Mouse (Mus musculus): Measurements from ENCODE around the gene Tdrd5. TPM values are rescaled to one million over a fixed set of nuclear protein-coding genes. Genes with fewer than 3 reads are reported as not detected.
"Not testable (repeated sequence)": the region's sequence is repeated elsewhere in the genome, so short reads cannot be mapped to it uniquely, and the experiment has no call there.

The Tdrd5 gene
- polyA plus RNA-seq, 1 experiment from 2014 or later, result 2.7 TPM

- Histone ChIP-seq H3K27me3 (ENCODE audit: control insufficient read depth, insufficient read depth, low read length) (peaks cover 29% of the 10 kb centered on the region), H3K9ac (replicated peaks; ENCODE audit: low read depth, low read length) (no peak overlapping the region), H3K4me2 (ENCODE audit: low read depth, low read length) (no peak overlapping the region), H3K27ac (ENCODE audit: low read depth, low read length) (no peak overlapping the region), H3K4me3 (ENCODE audit: low read depth, low read length) (no peak overlapping the region), H3K4me1 (ENCODE audit: control insufficient read depth, insufficient read depth, low read length) (no peaks in the 10 kb centered on the region), H3K9me3 (ENCODE audit: control insufficient read depth, low read length) (no peaks in the 10 kb centered on the region), H3K36me3 (ENCODE audit: control insufficient read depth, insufficient read depth, low read length) (no peaks in the 10 kb centered on the region)
- no peak for ATAC-seq (ENCODE audit: low read depth)
- 77% methylated on average over 1 of the region's 1 CpGs for WGBS
Observed at GRCm38 (mm10) chr1:156308595-156308994, 5.1 kb upstream of the Tdrd5 start.

GRCm38 (mm10) chr1:156290016-156290415 lies 13.4 kb downstream of the Tdrd5 start:
- Histone ChIP-seq H3K27me3 (ENCODE audit: control insufficient read depth, insufficient read depth, low read length) (no peaks in the 10 kb centered on the region), H3K9ac (replicated peaks; ENCODE audit: low read depth, low read length) (no peak overlapping the region), H3K4me1 (ENCODE audit: control insufficient read depth, insufficient read depth, low read length) (no peaks in the 10 kb centered on the region), H3K36me3 (ENCODE audit: control insufficient read depth, insufficient read depth, low read length) (no peaks in the 10 kb centered on the region), H3K4me2 (ENCODE audit: low read depth, low read length) (no peak overlapping the region), H3K4me3 (ENCODE audit: low read depth, low read length) (no peak overlapping the region), H3K9me3 (ENCODE audit: control insufficient read depth, low read length) (no peaks in the 10 kb centered on the region), H3K27ac (ENCODE audit: low read depth, low read length) (no peak overlapping the region)
- no peak for ATAC-seq (ENCODE audit: low read depth)
- 94% methylated on average over 6 of the region's 6 CpGs for WGBS

- not testable (repeated sequence) for H3K36me3 ChIP-seq (ENCODE audit: control insufficient read depth, insufficient read depth, low read length); H3K4me3 ChIP-seq (ENCODE audit: low read depth, low read length); H3K9me3 ChIP-seq (ENCODE audit: control insufficient read depth, low read length); H3K4me2 ChIP-seq (ENCODE audit: low read depth, low read length); H3K9ac ChIP-seq (replicated peaks; ENCODE audit: low read depth, low read length); H3K27ac ChIP-seq (ENCODE audit: low read depth, low read length); H3K27me3 ChIP-seq (ENCODE audit: control insufficient read depth, insufficient read depth, low read length); H3K4me1 ChIP-seq (ENCODE audit: control insufficient read depth, insufficient read depth, low read length); ATAC-seq (ENCODE audit: low read depth)
- 71% methylated on average over 9 of the region's 10 CpGs for WGBS
Observed at GRCm38 (mm10) chr1:156289222-156289587, 14.3 kb downstream of the Tdrd5 start.

- H3K4me1 ChIP-seq (ENCODE audit: control insufficient read depth, insufficient read depth, low read length), result no peaks in the 10 kb centered on the region
- H3K27me3 ChIP-seq (ENCODE audit: control insufficient read depth, insufficient read depth, low read length), result no peaks in the 10 kb centered on the region
- 80% methylated on average over 9 of the region's 9 CpGs for WGBS
- ATAC-seq (ENCODE audit: low read depth), result no peak
- H3K36me3 ChIP-seq (ENCODE audit: control insufficient read depth, insufficient read depth, low read length), result no peaks in the 10 kb centered on the region
- H3K4me2 ChIP-seq (ENCODE audit: low read depth, low read length), result no peak overlapping the region
- no peak overlapping the region for H3K9ac ChIP-seq (replicated peaks; ENCODE audit: low read depth, low read length)
- no peaks in the 10 kb centered on the region for H3K9me3 ChIP-seq (ENCODE audit: control insufficient read depth, low read length)
- no peak overlapping the region for H3K27ac ChIP-seq (ENCODE audit: low read depth, low read length)
- H3K4me3 ChIP-seq (ENCODE audit: low read depth, low read length), result no peak overlapping the region
Observed at GRCm38 (mm10) chr1:156288556-156289221, 14.8 kb downstream of the Tdrd5 start.

GRCm38 (mm10) chr1:156285541-156285896 lies 17.9 kb downstream of the Tdrd5 start:
- Histone ChIP-seq H3K4me3 (ENCODE audit: low read depth, low read length) (no peak overlapping the region), H3K9me3 (ENCODE audit: control insufficient read depth, low read length) (no peaks in the 10 kb centered on the region), H3K27ac (ENCODE audit: low read depth, low read length) (no peak overlapping the region), H3K27me3 (ENCODE audit: control insufficient read depth, insufficient read depth, low read length) (no peaks in the 10 kb centered on the region), H3K9ac (replicated peaks; ENCODE audit: low read depth, low read length) (no peak overlapping the region), H3K36me3 (ENCODE audit: control insufficient read depth, insufficient read depth, low read length) (no peaks in the 10 kb centered on the region), H3K4me1 (ENCODE audit: control insufficient read depth, insufficient read depth, low read length) (no peaks in the 10 kb centered on the region), H3K4me2 (ENCODE audit: low read depth, low read length) (no peak overlapping the region)
- 88% methylated on average over 5 of the region's 5 CpGs for WGBS
- ATAC-seq (ENCODE audit: low read depth), result no peak

- Histone ChIP-seq H3K4me2 (ENCODE audit: low read depth, low read length) (no peak overlapping the region), H3K27ac (ENCODE audit: low read depth, low read length) (no peak overlapping the region), H3K4me1 (ENCODE audit: control insufficient read depth, insufficient read depth, low read length) (no peaks in the 10 kb centered on the region), H3K9me3 (ENCODE audit: control insufficient read depth, low read length) (no peaks in the 10 kb centered on the region), H3K27me3 (ENCODE audit: control insufficient read depth, insufficient read depth, low read length) (no peaks in the 10 kb centered on the region), H3K9ac (replicated peaks; ENCODE audit: low read depth, low read length) (no peak overlapping the region), H3K36me3 (ENCODE audit: control insufficient read depth, insufficient read depth, low read length) (no peaks in the 10 kb centered on the region), H3K4me3 (ENCODE audit: low read depth, low read length) (no peak overlapping the region)
- no peak for ATAC-seq (ENCODE audit: low read depth)
- 49% methylated on average over 9 of the region's 9 CpGs for WGBS
Observed at GRCm38 (mm10) chr1:156284851-156285540, 18.5 kb downstream of the Tdrd5 start.

- H3K27ac ChIP-seq (ENCODE audit: low read depth, low read length), result no peak overlapping the region
- no peak for ATAC-seq (ENCODE audit: low read depth)
- no peak overlapping the region for H3K9ac ChIP-seq (replicated peaks; ENCODE audit: low read depth, low read length)
- WGBS, result 76% methylated on average over 10 of the region's 10 CpGs
- no peaks in the 10 kb centered on the region for H3K27me3 ChIP-seq (ENCODE audit: control insufficient read depth, insufficient read depth, low read length)
- no peaks in the 10 kb centered on the region for H3K36me3 ChIP-seq (ENCODE audit: control insufficient read depth, insufficient read depth, low read length)
- no peaks in the 10 kb centered on the region for H3K4me1 ChIP-seq (ENCODE audit: control insufficient read depth, insufficient read depth, low read length)
- H3K4me2 ChIP-seq (ENCODE audit: low read depth, low read length), result no peak overlapping the region
- no peak overlapping the region for H3K4me3 ChIP-seq (ENCODE audit: low read depth, low read length)
- no peaks in the 10 kb centered on the region for H3K9me3 ChIP-seq (ENCODE audit: control insufficient read depth, low read length)
Observed at GRCm38 (mm10) chr1:156284207-156284606, 19.3 kb downstream of the Tdrd5 start.

- Histone ChIP-seq H3K4me1 (ENCODE audit: control insufficient read depth, insufficient read depth, low read length) (no peaks in the 10 kb centered on the region), H3K9ac (replicated peaks; ENCODE audit: low read depth, low read length) (no peak overlapping the region), H3K9me3 (ENCODE audit: control insufficient read depth, low read length) (no peaks in the 10 kb centered on the region), H3K27ac (ENCODE audit: low read depth, low read length) (no peak overlapping the region), H3K4me3 (ENCODE audit: low read depth, low read length) (no peak overlapping the region), H3K27me3 (ENCODE audit: control insufficient read depth, insufficient read depth, low read length) (no peaks in the 10 kb centered on the region), H3K36me3 (ENCODE audit: control insufficient read depth, insufficient read depth, low read length) (no peaks in the 10 kb centered on the region), H3K4me2 (ENCODE audit: low read depth, low read length) (no peak overlapping the region)
- WGBS, result 87% methylated on average over 7 of the region's 7 CpGs
- no peak for ATAC-seq (ENCODE audit: low read depth)
Observed at GRCm38 (mm10) chr1:156280131-156280530, 23.3 kb downstream of the Tdrd5 start.

- no peak for ATAC-seq (ENCODE audit: low read depth)
- 58% methylated on average over 7 of the region's 7 CpGs for WGBS
Observed at GRCm38 (mm10) chr1:156273647-156274046, 29.8 kb downstream of the Tdrd5 start.

More at GRCm38 (mm10) chr1:156273647-156274046, 29.8 kb downstream of the Tdrd5 start:
- Histone ChIP-seq H3K36me3 (ENCODE audit: control insufficient read depth, insufficient read depth, low read length) (no peaks in the 10 kb centered on the region), H3K27me3 (ENCODE audit: control insufficient read depth, insufficient read depth, low read length) (no peaks in the 10 kb centered on the region), H3K4me3 (ENCODE audit: low read depth, low read length) (no peak overlapping the region), H3K4me1 (ENCODE audit: control insufficient read depth, insufficient read depth, low read length) (no peaks in the 10 kb centered on the region), H3K4me2 (ENCODE audit: low read depth, low read length) (no peak overlapping the region), H3K9me3 (ENCODE audit: control insufficient read depth, low read length) (no peaks in the 10 kb centered on the region), H3K9ac (replicated peaks; ENCODE audit: low read depth, low read length) (no peak overlapping the region), H3K27ac (ENCODE audit: low read depth, low read length) (no peak overlapping the region)
